Mouse (Mus musculus) T-helper 2 cell (primary cell): ENCODE measurements around the gene Ankrd13a.

ENCODE experiments used
- in situ Hi-C: fragments of 300-600 bp; cut with MboI, MseI; formaldehyde crosslinking; loops from one replicate; pipeline ENCODE4 v1.15.1; 2025; ENCODE audit warnings: high pct_unique_total_duplicates

The Ankrd13a gene

DNA sequence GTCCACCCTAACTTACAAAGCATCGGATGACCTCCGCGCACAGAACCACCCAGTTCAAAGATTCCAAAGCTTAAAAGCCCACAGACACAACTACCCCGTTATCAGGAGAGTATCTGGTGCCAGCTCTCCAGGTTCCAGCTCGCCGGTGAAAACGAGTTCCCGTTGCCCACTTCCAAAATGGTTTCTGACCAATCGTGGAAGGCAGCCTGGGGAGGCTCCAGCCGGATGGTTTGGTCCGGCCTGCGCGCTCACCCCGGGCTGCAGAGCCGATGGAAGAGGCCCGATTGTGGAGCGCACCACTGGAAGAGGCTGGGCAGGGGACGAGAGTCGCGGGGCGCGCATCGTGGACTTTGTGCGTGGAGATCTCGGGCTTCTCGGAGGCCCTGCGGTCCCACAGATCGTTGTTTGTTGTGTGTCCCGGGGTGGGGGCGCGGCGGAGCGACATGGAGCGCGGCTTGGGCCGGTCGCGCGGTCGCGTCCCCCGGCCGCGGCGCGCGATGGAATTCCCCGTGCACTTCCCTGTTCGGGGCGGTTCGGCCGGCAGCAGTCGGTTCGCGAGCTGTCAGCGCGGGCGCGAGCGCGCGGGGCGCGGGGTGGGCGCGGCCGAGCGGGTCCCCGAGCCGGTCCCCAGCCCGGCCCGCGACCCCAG is at the start of gene Ankrd13a:
Ankrd13a (plus strand) TSS at position 275 of the 649 bp plus-strand sequence.
- in situ Hi-C loops = no loop called here

DNA sequence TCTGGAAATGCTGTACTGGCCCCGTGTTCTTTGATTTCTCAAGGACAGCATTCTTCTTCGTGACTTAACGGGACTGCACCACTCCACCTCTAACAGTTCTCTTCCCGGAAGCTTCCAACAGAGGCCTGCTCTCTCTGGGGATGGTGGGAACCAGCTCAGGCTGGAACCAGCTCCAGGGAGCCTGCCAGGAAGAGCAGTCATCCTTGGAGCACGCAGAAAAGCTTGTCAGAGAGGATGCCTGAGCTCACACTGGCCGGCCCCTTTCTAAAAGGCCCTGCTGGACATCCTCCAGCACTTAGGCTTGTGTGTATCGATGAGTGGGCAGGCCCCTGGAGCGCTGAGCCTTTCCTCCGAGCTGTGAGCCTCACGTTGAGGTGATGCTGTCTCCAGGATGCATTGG is 46.3 kb upstream of the Ankrd13a start:
- in situ Hi-C loops = no loop called here

DNA sequence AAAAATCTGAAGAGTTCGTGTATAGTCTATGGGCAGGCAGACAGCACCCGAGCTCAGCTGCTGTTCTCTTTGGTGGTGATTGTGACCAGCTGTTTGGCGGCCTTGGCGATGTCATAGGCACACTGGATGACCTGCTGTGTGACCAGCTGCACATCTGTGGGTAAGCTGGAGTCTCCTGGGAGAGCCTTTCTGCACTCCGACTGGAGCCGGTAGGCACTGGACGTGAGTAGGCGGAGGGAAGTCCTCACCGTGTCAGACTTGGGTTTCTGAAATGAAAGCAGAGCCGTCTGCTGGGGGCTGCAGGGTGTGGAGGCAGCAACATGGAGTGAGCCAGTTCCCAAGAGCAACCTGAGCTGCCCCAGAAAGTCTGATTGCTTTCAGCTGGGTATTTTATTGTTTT is 44.3 kb upstream of the Ankrd13a start:
- in situ Hi-C loops = no loop called here

DNA sequence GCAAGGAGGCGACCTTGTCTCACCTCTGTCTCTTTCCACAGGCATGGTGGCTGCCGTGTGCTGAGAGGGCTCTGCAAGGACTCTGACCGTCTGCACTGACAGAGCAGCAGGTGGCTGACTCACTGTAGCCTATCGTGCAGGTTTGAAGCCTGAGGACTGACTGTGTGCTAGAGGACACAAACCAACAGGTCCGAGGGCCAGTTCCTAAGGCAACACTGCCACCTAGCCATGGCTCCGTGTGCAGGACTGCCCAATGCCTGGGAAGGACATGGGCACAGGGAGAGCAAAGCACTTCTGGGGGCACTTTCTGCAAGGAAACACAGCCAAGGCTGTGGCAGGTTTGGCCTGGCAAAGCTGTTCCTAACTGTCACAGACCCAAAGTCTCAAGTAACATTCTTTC is 43.0 kb upstream of the Ankrd13a start:
- in situ Hi-C loops = no loop called here

DNA sequence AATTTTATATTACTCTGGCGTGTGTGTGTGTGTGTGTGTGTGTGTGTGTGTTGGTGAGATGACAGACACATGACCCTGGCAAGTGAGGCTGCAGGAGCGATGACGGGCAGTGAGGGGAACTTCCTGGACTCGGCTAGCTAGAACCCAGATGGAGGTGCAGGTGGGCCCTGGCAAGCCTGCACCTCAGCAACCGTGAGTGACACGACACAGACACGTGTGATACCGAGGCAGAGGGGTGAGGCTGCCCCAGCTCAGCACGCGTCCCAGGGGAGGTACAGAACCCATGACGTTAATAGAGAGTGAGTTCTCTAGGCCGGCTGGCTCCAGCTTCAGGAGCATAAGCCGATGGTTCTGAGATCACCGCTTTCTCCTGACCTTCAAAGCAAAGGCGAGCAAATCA is 42.5 kb upstream of the Ankrd13a start:
- in situ Hi-C loops = no loop called here

DNA sequence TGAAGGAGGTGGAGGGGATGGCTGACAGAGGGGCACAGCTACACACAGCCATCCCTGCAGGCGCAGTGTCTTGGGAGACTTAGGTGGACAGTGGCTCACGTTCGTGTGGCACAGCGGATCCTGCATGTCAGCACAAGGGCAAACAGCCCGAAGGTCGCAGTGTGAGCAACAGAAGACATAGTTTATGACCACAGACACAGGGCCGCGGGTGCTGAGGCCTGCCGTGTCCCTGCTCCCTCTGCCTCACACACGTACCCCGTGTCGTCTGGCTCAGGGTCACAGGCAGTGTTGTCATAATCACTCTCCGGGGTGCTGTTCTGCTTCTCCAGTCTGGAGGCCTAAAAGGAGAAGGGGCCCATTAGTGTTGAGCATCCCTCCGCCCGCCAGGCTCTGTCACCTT is 40.9 kb upstream of the Ankrd13a start:
- in situ Hi-C loops = no loop called here

DNA sequence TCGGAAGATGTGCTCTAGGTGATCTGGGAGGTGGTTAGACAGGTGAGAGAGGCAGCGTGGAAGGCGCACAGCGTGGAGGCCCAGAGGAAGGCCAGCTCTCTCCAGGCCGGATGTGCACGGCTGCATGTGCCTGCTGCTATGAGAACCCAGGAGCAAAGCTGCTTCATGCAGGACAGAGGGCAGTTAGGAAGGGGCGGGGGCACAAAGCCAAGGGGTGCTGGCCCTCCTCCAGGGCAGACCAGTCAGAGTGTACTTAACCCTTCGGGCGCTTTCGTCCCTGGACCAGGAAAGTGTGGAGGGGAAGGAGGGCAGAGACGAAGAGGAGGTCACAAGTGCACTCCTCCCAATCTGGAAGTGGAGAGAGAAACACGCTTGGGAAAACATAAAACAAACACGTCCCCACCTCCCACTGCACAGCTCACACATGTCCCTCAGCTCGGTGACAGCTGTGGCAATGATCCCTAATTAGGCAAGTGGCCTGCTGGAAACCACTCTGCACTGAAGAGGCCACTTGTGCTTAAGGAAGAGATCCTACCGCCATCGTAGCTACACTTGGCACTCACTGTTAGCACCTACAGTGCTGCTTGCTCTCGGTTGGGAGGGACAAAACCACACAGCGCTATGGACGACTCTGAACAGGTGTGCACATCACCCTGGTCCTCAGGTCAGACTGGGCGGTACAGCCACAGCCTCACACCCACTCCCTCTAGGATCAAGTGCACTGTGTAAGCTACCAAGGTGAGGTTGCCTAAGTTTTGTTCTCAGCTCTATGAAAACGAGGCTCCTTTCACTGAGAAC is 37.2 kb upstream of the Ankrd13a start:
- in situ Hi-C loops = no loop called here

DNA sequence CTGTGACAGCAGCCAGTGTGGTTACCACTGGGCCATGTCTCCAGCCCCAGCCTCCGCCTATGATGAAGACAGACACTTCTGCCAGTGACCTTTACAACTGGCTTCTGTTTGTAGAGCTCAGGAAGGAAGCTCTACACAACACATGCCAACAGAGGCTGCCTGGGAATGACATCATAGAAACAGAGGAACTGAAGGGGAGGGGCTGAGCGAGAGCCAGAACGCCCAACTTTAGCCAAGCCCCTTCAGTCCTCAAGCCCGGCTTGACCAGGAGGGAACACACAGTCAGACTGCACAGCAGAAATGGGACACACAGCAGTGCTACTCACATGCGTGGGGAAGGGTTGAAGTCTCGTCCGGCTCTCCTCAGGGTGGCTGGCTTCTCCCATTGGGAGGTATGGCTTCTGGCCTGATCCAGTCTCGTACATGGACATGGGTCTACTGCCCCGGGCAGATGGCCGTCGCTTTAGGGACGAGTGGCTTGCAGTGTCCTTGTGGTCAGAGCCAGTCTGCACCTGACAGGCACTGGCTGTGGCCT is 35.7 kb upstream of the Ankrd13a start:
- in situ Hi-C loops = no loop called here

DNA sequence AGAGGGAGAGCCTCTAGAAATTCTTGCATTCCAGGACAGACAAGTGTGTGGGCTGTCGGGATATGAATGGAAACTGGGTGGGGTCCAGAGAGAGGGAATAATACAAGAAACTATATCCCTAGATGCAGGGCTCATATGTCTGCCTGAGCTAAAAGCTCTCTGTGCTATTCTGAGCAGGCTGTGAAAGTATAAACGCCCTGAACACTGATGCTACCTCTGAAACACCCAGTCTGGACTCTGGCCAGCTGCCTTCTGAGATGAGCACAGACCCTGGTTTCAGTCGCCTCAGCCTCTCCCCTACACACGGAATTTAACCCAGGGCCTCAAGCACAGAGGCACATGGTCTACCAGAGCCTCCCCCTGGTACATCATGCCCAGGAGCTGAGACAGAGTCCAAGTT is 33.9 kb upstream of the Ankrd13a start:
- in situ Hi-C loops = no loop called here

DNA sequence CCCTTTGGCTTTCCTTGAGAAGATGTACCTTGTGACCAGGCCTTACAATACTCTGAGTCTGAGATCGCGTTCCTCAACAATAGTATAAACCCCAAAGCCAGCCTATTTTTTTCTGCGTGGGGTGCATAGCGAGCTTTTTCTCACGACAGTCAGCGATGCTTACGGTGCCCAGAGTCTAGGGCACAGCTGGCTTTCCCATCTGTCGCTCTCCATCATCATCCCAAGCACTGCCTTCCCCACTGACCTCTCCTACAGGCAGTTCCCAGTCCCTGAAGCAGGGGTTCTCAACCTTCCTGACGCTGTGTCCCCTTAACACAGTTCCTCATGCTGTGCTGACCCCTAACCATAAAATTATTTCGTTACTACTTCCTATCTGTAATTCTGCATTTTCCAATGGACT is 31.9 kb upstream of the Ankrd13a start:
- in situ Hi-C loops = no loop called here

DNA sequence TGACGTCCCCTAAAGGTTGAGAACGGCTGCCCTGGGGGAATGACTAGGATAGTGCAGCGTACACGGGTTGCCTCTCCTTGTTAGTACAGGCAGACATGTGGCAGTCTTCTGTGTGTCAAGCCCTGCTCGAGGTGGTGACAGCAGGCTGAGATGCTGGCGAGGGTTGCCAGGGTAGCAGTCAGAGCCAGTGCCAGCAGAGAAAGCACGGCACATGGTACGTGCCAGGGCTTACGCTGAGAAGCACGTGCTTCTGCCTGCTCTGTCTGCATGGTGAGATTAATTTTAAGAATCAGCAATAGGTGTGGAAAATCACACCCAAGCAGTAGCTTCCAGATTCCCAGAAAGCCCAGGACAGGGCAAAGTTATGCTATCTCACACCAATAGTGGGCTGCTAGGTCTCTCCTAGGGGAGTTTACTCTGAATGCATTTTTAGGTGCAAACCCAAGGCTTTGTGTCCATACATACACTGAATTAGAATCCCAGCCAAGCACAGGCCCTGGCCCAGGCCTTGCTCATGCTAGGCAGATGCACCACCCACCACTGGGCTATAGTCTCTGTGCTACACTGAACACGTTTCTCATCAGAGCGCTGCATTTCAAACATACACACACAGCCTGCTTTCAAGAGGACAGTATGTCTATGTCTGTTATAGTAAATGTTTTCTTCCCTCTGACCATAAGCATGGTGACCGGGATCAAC is 31.3 kb upstream of the Ankrd13a start:
- in situ Hi-C loops = no loop called here

DNA sequence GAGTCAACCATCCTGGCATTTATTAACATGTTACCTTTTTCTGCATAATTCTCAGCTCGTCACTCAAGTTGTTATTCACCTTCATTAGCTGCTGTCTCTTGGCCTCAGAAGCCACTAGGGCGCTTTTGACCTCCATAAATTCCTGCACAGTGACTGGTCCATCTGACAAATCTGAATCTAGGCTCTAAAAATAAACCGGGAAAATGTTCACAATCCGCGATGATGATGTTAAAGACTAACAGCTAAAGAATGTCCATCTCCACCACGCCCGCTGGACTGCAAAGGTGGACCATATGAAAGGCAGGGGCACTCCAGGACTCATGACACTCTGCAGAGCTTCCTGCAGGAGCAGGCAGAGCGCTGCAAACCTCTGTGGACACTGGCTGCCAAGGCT is 30.8 kb upstream of the Ankrd13a start:
- in situ Hi-C loops = no loop called here

DNA sequence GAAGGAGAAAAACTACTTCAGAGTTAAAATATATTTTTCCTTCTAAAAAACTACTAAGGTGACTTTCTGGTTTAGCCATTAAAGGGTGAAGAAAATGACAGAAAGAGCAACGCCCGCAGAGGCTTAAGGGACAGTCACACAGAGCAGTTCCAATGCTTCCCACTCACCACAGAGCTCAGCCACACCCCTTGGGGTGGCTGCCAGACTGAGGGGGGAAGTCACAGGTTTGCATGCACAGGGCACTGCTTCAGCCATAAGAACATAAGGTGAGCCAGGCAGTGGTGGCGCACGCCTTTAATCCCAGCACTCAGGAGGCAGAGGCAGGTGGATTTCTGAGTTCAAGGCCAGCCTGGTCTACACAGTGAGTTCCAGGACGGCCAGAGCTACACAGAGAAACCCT is 28.9 kb upstream of the Ankrd13a start:
- in situ Hi-C loops = no loop called here

DNA sequence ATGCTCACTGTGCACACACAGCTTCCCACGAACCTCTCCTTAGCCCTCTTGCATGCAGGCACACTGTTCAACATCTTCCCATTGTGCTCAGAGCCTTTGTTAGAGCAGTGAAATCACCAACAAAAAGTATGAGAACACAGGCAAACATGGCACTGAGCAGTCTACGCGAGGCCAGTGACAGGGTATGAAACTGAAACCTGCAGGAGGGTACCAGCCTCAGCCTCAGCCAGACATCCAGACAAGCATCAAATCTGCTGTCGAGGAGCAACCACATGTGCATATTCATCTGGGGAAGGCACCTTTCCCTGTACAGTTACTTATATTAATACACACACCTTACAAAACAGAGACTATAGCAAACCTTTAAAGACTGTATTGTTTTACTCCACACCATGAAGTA is 27.6 kb upstream of the Ankrd13a start:
- in situ Hi-C loops = no loop called here

DNA sequence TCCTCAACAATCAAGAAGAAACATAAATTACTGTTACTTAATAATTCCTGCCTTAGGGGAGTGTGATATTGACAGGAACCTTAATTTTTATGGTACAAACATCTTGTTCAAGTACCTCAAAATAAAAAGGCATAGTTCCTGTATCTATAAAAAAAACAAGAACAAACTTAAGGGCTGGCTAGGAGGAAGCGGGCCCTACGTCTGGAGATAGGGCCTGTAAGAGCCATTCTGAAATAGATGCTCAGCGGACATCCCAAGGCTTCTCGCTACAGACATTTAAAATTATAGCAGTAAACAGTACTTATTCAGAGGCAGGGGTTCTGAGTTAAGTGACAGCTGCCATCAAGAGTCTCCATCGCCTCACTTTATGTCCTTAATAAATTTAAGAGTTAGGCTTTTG is 27.0 kb upstream of the Ankrd13a start:
- in situ Hi-C loops = no loop called here

DNA sequence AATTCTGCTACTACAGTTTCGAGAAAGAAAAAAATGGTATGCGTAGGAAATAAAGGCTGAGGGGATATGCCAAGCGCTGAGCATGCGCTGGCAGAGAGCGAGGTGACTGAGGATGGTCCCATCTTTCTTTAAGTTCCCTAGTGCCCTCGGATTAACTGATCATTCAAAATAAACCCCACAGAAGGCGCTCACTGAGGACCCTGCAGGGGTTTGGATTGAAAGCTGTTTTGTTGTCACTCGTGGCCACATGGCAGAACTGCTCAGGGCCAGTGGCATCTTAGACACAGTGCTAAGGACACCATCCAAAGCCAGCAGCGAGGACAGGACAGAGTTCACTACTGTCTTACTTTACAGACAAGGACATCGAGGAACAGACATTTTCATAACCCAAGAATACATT is 24.2 kb upstream of the Ankrd13a start:
- in situ Hi-C loops = no loop called here

DNA sequence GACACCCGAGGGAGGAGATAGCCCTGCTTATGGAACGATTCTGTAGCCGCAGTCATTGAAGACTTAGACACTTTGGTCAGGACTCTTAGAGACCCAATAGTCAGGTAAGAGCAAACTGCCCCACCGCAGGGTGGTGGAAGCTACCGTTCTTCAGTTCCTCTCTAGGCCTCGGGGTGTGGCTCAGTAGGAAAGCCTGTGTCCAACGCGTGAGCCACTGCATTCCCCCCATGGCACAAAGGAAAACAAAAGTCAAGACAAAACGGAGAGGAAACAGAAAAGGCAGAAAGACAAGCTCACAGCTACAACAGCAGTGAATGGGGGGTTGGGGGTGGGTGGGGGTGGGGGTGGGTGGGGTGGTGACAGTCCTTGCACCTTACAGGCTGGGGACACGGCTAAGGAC is 22.1 kb upstream of the Ankrd13a start:
- in situ Hi-C loops = no loop called here

DNA sequence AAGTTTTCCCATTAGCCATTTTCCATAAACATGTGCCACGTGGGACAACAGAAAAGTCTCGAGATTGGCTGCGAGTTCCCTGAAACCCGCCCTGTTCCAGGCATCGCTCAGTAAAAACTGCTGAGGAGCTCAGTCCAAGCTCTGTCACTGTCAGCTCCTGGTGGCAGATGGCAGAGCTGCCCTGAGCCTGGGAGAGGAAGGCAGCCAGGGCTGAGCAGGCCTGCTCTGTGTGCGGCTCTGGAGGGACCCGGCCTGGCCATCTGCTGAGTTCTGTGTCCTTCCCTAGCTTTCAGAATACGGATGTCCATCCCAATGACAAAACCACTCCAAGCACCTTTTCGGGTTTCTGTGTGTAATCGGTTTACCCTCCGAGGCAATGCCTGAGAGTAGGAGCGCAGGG is 21.1 kb upstream of the Ankrd13a start:
- in situ Hi-C loops = no loop called here

DNA sequence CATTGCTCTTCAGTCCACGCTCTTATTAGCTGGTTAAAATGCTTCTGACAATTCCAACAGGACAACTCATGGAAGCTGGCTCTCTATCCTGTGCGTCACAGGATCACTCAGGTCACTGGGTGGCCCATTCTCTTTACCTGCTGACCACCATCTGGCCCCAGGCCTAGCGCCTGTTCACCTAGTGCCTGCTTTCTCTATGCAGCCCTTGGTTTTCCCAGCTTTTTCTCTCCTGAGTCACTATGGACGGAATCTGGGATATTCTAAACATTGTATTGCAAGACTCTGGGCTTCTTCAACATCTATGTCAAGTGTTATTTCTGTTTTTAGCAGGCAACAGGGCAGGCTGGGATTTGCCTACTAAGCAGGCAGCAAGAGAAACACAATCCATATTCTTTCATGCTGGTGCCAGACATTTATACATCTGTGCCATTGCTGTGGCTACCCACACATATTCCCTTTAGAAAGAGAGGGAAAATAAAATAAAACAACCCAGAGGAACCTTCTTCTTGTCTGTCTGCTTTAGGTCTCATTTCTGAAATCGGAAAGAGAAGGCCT is 14.9 kb upstream of the Ankrd13a start:
- in situ Hi-C loops = no loop called here

DNA sequence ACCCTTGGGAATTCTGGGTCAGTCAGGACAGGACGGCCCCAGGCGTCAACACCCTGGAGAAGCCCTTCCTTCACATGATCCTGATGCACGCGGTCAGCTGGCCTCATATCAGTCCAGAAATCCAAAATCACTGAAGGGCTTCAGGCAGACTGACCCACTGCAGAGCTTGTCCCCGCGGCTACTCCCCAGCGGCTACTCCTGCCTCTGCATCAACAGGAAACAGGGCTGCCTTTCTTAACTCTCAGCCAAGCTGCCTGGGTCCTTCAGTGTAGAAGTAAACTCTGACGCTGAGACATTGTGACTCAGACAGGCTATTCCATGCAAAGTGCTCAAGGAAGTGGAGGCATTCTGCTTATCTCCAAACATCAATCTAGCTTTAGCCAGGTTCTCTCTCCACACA is 12.5 kb upstream of the Ankrd13a start:
- in situ Hi-C loops = no loop called here

DNA sequence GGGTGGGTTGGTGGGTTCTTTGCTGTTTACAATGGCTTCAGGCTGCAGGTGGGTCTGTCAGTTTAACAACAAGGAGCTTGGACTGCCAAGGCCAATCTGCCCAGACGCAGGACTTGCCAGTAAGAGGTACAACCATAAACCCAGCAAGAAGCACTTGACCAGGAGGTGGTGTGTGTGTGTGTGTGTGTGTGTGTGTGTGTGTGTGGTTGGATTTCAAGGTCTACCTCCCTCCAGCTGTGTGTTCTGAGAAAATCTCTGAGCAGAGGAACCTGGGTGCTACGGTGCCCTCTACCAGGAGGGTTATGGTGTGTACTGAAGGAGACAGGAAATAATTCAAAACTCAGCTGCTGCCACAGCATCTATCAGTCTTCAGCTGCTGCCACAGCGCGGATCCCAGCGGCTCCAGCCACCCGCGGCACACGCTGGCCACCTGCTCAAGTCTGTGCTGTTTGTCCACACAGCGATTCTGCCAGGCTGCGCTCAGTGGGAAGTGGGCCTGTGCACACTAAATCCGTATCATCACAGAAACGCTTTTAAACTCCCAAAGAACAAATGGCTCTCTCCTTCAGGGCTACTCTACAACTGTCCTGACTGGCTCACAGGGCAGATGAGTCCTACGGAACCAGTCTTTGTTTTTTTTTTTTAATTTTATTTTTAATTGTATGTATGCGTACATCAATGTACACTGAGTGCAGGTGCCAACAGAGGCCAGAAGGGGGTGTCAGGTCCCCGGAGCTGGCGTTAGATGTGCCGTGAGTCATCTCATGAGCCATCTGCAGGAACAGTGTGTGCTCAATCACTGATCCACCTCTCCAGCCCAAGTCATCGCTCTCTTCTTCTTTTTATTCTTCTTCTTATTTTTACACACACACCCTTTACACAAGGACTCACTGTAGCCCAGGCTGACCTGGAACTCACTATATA is 9.4 kb upstream of the Ankrd13a start:
- in situ Hi-C loops = no loop called here
